Mouse (Mus musculus) megakaryocyte, embryonic 14.5 days (primary cell): ENCODE data around the gene Psapl1.

Source experiments
- FLI1 ChIP-seq: IDR thresholded peaks from 2 replicates; pipeline ENCODE4 v1.6.1; 2012; ENCODE audit warnings: low read length, inconsistent platforms, mixed read lengths
- GATA1 ChIP-seq: IDR thresholded peaks from 3 replicates; pipeline ENCODE4 v1.6.1; 2012; ENCODE audit warnings: mixed read lengths, low read length, inconsistent platforms, borderline replicate concordance

DNA sequence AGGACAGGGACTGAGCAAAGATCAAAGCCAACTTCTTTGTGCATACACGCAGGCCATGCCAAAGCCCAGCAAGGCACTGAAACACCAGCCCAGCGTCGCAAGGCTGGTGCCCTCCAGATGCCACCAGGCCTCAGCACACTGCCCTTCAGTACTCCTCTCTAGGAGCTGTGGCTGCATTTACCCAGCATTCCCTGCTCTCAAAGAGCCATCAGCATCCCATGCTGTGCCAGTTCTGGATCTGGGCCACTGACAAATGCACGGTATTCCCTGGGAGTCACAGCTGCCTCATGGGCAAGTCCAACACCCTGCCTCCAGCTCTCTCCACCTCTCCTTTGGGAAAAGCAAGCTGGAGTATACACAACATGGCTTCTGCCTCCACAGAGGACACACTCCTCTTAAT, 16.3 kb downstream of the Psapl1 start:
- no peak for TF ChIP-seq FLI1
- TF ChIP-seq GATA1 = no peak
